Comparison of ENCODE assay signal across 12 mouse cellular contexts in genomic region chr11:94773851-94774250, GRCm38 (mm10). TPM values are rescaled to one million over a fixed set of nuclear protein-coding genes. Genes with fewer than 3 reads are reported as not detected.
DNase-seq lines count a peak whose midpoint lies in the region; ATAC-seq and TF ChIP-seq lines count a peak whose summit lies in the region.
"Had no signal": no experiment of that assay in that cellular context is flagged by ENCODE, and none has a peak within 500 bp of the region (broad histone marks: within the 10 kb centered on the region; RNA-seq: fewer than 3 reads in every experiment).

No protein-coding gene starts in this region.

- no peak overlapping the region for H3K27ac ChIP-seq in kidney, adult 2 months (ENCODE audit: insufficient read depth, low read depth, low read length)
- no peak overlapping the region for H3K27ac ChIP-seq in limb, embryonic 11.5 days (replicated peaks; ENCODE audit: low read depth, low read length)
- H3K27ac ChIP-seq: neural tube, embryonic 13.5 days had no signal

- H3K9ac ChIP-seq in limb, embryonic 11.5 days (ENCODE audit: low read length) = no peak overlapping the region
- H3K9ac ChIP-seq: neural tube, embryonic 13.5 days had no signal

- 82% methylated on average over 1 of the region's 1 CpGs for WGBS in kidney, adult 2 months
- 64% methylated on average over 1 of the region's 1 CpGs for WGBS in limb, embryonic 11.5 days

- H3K4me1 ChIP-seq in kidney, adult 2 months (ENCODE audit: control insufficient read depth, insufficient read depth, low read length) = no peaks in the 10 kb centered on the region
- no peaks in the 10 kb centered on the region for H3K4me1 ChIP-seq in G1E (ENCODE audit: insufficient read depth, low read depth, low read length)
- no peaks in the 10 kb centered on the region for H3K4me1 ChIP-seq in limb, embryonic 11.5 days (ENCODE audit: control insufficient read depth, insufficient read depth, low read length)
- H3K4me1 ChIP-seq: neural tube, embryonic 13.5 days had no signal

- TF ChIP-seq POLR2A in kidney, adult 2 months (IDR thresholded peaks at IDR 0.05; ENCODE audit: low read depth, low read length) = no peak

- no peaks in the 10 kb centered on the region for H3K36me3 ChIP-seq in kidney, adult 2 months (ENCODE audit: control insufficient read depth, insufficient read depth, low read length)
- H3K36me3 ChIP-seq in G1E (replicated peaks) = no peaks in the 10 kb centered on the region
- no peaks in the 10 kb centered on the region for H3K36me3 ChIP-seq in limb, embryonic 11.5 days (ENCODE audit: control insufficient read depth, insufficient read depth, low read length)
- H3K36me3 ChIP-seq: neural tube, embryonic 13.5 days had no signal

- H3K4me3 ChIP-seq in kidney, adult 2 months (ENCODE audit: insufficient read depth, low read depth, low read length) = no peak overlapping the region
- H3K4me3 ChIP-seq in G1E (ENCODE audit: low read depth, low read length) = no peak overlapping the region
- no peak overlapping the region for H3K4me3 ChIP-seq in limb, embryonic 11.5 days (ENCODE audit: low read depth, low read length)
- H3K4me3 ChIP-seq: erythroblast, embryonic 14.5 days; neural tube, embryonic 13.5 days had no signal

- H3K27me3 ChIP-seq in kidney, adult 2 months (replicated peaks; ENCODE audit: control insufficient read depth, insufficient read depth, low read length) = no peaks in the 10 kb centered on the region
- 0 out of 2 replicates have a peak, but pooled peaks cover 2% of the 10 kb centered on the region for H3K27me3 ChIP-seq in G1E (ENCODE audit: insufficient read depth, low read length)
- no peaks in the 10 kb centered on the region for H3K27me3 ChIP-seq in limb, embryonic 11.5 days (ENCODE audit: control insufficient read depth, insufficient read depth, low read length)
- H3K27me3 ChIP-seq: neural tube, embryonic 13.5 days had no signal

- no peak for ATAC-seq in G1E (ENCODE audit: extremely low read depth, insufficient number of reproducible peaks, low FRiP score, poor library complexity, severe bottlenecking)
- ATAC-seq in limb, embryonic 11.5 days (ENCODE audit: insufficient number of reproducible peaks, low FRiP score, low TSS enrichment, low read depth) = no peak

- no peaks in the 10 kb centered on the region for H3K9me3 ChIP-seq in G1E (replicated peaks)
- H3K9me3 ChIP-seq in limb, embryonic 11.5 days (ENCODE audit: control insufficient read depth, low read length) = no peaks in the 10 kb centered on the region
- H3K9me3 ChIP-seq: neural tube, embryonic 13.5 days had no signal

- H3K4me2 ChIP-seq in limb, embryonic 11.5 days (ENCODE audit: low read depth, severe bottlenecking) = no peak overlapping the region
- H3K4me2 ChIP-seq: neural tube, embryonic 13.5 days had no signal

- TF ChIP-seq CTCF in kidney, adult 2 months (conservative IDR thresholded peaks at IDR 0.05; ENCODE audit: insufficient read depth, insufficient read length, low read depth, low read length) = 0 out of 2 replicates have a peak, but pooled peaks have one; percentile 25
- TF ChIP-seq CTCF in G1E (IDR thresholded peaks at IDR 0.05; ENCODE audit: low read depth, low read length) = peak; percentile 32; the same call in 1 of the 2 replicates

- no peak for DNase-seq in kidney, adult 2 months
- no peak for DNase-seq in kidney, adult 8-10 months
- peak; percentile 56 for DNase-seq in A20 (ENCODE audit: low read depth, low spot score)
- DNase-seq in G1E (ENCODE audit: low spot score) = no peak
- DNase-seq in limb, embryonic 11.5 days (ENCODE audit: low spot score) = peak; percentile 31
- DNase-seq in ovary, postnatal 14 days (ENCODE audit: low spot score) = no peak
- DNase-seq in kidney, adult 9 months = no peak
- DNase-seq in ovary, adult 18-20 months (ENCODE audit: low spot score) = no peak
- DNase-seq: lung, postnatal 36 days had no signal

RNA-seq across cellular contexts. Expression of gene Tmem92, which starts 8.7 kb away (rescaled TPM):
- not detected in 2 replicates for polyA plus RNA-seq in kidney, adult 2 months (2012; rRNA removed)
- total RNA-seq in G1E (2014; fragmentation: Nextera tagmentation) (not detected in 2 replicates), G1E (2017) (0.16 TPM in 1 of 2 replicates, not detected in the other)
- polyA plus RNA-seq in G1E (2012) = not detected in 2 replicates
- polyA plus RNA-seq in limb, embryonic 11.5 days (2014; fragmentation: Nextera tagmentation; extraction: Ambion mirVana) = not detected in 2 replicates
- polyA plus RNA-seq: erythroblast, embryonic 14.5 days; gonadal fat pad, adult 2 months; neural tube, embryonic 13.5 days had no signal

RNA-seq across cellular contexts. Expression of gene Cdc34b, which starts 32.3 kb away (rescaled TPM):
- 0.08 and 0.16 TPM in 2 replicates for polyA plus RNA-seq in kidney, adult 2 months (2012; rRNA removed)
- not detected in 2 replicates for total RNA-seq in G1E (2014; fragmentation: Nextera tagmentation)
- 0.27 TPM in 1 of 2 replicates, not detected in the other for total RNA-seq in G1E (2017)
- 0.13 TPM in 1 of 2 replicates, not detected in the other for polyA plus RNA-seq in G1E (2012)
- not detected in 2 replicates for polyA plus RNA-seq in limb, embryonic 11.5 days (2014; fragmentation: Nextera tagmentation; extraction: Ambion mirVana)
- polyA plus RNA-seq: neural tube, embryonic 13.5 days had no signal

Comparison
In these comparisons a context has a peak if more than half of its experiments do, and no peak if none do; other contexts are left out.
1. DNase-seq: peak in A20 (single experiment) and limb, embryonic 11.5 days (single experiment); none in kidney, adult 2 months (single experiment), kidney, adult 8-10 months (0 of 2), G1E (single experiment), ovary, postnatal 14 days (single experiment), kidney, adult 9 months (single experiment) and ovary, adult 18-20 months (single experiment).